Mouse (Mus musculus): ENCODE measurements around the gene Gpr4.
A peak's percentile ranks its signal among the peaks of the same experiment; 100 is the strongest.

Gene Gpr4

DNA sequence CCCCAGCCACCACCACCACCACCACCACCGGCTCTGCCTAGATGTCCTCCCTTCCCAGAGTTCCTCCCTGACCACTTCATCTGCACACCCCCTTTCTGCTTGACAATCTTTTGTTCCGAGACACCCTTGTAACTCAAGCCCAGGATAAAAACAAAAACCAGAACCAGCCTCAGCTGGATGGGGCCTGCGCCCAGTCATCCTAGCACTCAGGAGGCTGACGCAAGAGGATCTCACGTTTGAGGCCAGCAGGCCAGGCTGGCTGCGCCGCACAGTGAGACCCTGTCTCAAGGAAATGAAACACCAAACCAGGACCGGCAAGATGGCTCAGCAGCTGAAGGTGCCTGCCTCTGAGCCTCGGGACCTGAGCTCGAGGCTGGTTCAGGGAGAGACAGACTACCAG, 54.7 kb downstream of the Gpr4 start:
- DNase-seq, result no peak

DNA sequence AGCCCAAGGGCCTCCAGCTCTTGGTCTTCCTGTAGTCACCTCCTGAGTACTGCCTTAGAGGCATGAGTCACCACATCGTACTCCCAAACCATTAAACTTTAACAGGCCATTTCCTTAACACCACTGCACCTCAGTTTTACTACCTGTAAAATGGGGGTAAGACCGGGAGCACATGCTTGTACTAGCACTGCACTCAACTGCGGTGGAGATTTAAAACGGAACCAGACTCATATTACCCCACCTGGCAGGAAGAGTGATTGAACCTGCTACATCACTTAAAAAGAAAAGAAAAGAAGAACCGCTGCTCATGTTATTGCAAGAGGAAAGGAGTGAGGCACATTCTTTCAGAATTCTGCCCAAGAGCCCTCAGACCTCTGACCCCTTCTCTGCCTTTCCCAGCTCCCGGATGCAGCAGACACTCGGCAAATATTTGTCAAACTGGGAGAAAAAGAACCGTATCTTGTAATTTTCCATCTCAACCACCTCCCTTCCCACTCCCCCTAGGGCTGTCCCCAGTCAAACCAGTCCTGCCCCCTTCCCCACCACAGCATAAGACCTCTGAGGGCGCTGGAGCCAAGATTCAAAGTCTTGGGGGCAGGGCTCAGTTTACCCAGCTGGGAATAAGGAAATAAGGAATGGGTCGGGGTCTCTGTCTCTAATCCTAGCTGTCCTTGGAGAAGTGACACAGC, 56.8 kb downstream of the Gpr4 start:
- DNase-seq, result no peak

DNA sequence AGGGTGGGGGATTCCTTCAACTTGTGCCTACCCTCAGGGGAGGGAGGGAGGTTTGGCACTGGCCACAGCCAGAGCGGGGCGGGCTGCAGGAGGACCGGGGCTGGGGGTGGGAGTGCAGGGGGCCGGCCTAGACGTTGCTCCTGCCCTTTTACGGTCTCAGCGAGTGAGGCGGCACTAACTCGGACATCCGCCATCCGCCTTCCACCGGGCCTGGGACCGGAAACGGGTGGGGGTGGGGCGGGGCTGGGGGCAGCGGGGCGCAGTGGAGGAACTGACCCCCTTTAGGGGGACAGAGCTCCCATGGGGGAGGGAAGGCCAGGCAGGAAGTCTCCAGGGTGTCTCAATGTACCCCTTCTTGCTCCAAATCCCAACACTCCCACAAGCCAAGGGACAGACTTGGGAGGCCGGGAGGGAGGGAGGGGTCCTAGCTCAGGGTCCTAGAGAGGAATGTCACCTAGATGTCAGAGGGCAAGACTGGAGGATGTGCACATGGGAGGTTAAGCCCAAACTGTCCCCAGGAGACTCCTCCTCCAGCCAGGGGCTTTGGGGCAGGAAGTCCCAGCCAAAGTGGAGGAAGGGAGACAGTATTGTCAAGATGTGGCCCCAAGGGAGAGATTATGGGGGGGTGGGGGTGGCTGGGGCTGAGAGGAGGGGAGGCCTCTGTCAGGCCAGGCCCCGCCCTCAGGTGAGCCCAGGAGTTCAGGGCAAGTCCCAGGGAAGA, 57.5 kb downstream of the Gpr4 start:
- DNase-seq, result peak; percentile 70

DNA sequence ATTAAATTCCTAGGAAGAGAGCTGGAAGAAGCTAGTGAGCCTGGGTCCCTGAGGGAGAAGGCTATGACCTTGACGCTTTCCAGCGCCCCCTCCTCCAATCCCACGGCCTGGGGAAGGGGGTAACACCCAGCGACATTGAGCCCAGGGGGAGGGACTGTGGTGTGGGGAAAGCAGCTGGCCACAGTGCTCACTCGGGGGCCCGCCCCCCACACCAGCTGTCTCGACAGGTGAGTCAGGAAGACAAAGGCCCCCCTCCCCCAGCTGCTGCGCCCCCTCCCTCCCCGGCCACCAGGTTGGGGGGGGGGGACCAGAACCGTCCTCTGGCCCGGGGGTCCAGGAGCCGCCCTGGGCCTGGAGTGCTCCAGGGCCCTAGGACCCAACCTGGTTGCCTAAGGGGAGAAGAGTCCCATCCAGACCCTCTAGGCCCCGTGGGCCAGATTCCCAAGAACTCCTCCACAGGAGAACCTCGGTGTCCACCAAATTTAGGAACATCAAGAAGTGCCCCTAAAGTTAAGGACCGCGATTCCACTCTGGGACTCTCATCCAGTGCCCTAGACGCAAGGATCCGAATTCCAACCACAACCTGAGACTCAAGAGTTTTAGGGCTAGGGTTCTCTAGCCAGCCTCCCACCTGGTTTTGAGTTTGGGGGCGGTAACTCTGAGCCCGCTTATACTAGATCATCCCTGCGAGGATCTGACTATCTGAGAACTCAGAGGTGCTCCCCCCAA, 58.3 kb downstream of the Gpr4 start:
- DNase-seq, result peak; percentile 28 to 47

- DNase-seq, result peak; percentile 86 to 91
These were observed 59.2 kb downstream of the Gpr4 start, which contains the start of gene Vasp for GRCm38 (mm10) chr7:19271238-19272172. TSS of gene Vasp (minus strand) at chr7:19271817.

DNA sequence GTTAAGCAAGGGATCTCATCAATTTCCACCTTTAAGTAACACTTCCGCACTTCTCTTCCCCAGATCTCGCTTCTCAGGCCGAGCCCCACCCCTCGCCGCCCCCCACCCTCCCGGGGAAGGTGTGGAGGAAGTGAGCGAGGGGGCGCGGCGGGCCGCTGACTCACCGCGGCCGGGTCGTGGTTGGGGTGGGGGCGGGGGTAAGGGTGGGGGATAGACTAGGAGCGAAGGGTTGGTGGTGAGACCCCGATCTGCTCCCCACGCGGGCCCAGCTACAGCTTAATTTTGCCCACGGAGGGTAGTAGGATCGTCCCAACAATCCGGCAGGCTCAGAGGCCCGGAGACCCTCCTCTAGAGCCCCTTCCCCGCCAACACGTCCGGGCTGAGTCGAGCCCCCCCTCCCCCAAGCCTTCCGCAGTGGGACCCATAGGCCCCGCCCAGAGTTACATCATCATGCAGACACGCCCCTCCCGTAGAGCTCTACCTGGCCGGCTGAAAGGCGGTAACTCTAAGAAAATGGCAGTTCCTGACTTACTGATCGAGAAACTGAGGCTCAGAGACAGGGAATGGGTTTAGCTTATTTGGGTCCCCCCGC, 59.9 kb downstream of the Gpr4 start:
- peak; percentile 82 to 86 for DNase-seq
